Mouse (Mus musculus): Measurements from ENCODE around the gene Cyp39a1.

GRCm38 (mm10) chr17:43714191-43714590 lies 47.0 kb downstream of the Cyp39a1 start:
- TF ChIP-seq CTCF (IDR thresholded peaks at IDR 0.05) (no peak), EP300 (IDR thresholded peaks at IDR 0.05) (no peak)
